Mouse (Mus musculus): ENCODE results near the gene Marveld2.

- no peak for TF ChIP-seq CTCF (IDR thresholded peaks at IDR 0.05; ENCODE audit: insufficient read depth, low read depth, low read length)
- TF ChIP-seq POLR2A (IDR thresholded peaks at IDR 0.05; ENCODE audit: insufficient read depth, low read depth, low read length), result no peak
Observed at GRCm38 (mm10) chr13:100602239-100602902, 14.4 kb downstream of the Marveld2 start.
